Mouse (Mus musculus) lung, postnatal 25 days (tissue): ENCODE results near the gene Tfpi.

Experiments used
- DNase-seq: peaks from one replicate; pipeline ENCODE4 v3.0.0; 2022; ENCODE audit warnings: low spot score

Tfpi gene

DNA sequence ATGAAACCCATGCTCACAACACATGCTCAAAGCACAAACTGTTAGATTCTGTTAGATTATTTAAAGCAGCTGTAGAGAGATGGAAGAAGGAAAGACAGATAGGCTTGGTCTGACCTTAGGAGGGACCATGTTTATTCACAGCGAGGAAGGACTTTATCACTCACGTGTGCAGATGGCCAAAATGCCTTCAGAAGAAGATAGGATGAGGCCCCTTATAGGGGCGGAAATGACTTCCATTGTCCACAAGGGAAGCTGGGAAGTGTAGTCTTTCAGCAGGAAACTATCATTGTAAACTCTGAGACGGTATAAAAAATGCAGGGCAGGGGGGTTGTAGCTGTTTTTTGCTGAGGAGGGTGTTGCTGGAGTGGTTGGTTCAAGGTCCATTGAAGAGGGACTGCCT, at the start of gene Tfpi:
Gene Tfpi (minus strand): TSS at position 199 of the 400 bp plus-strand sequence.
- DNase-seq = peak; percentile 31

DNA sequence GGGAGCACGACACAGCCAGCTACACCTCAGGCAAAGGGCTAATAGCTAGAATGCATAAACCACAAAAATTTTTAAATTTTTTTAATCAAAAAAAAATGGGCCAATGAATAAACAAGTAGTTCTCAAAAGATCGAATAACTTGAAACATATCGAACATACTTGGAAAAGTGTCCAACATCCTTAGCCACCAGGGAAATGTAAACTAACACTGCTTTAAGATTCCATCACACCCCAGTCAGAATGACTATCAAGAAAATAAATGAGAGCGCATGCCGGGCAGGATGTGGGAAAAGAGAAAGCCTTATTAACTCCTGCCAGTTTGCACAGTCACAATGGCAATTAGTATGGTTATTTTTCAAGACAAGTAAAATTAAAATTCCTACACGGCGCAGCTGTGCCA, 49.6 kb upstream of the Tfpi start:
- no peak for DNase-seq

DNA sequence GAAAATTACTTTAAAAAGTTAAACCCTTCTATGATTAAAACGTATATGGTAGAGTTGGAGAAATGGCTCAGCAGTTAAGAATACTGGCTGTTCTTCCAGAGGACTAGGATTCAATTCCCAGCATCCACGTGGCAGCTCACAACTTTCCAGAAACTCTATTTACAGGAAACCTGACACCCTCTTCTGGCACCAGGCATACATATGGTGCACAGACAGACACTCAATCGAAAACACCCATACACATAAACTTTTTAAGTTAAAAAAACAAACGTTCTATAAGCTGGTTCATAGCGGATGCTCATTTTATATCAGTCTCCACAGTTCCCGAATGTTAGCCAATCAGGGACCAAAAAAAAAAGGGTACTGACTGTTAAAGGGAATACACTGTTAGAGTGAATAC, 49.2 kb upstream of the Tfpi start:
- DNase-seq = no peak

DNA sequence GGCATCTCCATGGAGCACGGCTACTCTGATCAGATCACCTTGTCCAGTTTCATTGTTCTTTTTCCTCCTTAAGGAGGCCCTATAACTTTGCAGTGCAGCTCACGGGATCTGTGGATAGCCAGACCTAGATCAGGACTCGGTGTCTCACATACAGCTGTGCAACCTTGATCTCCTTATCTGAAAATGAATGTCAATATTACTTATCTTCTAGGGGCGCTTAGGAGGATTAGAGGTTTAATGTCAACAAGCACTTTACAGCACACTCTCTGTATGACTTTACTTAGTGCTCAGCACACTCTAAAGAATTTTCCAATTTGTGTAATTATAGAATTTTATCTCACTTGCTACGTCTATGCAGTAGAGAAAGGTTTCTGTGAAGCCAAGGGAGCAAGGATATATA, 48.5 kb upstream of the Tfpi start:
- peak; percentile 19 for DNase-seq

DNA sequence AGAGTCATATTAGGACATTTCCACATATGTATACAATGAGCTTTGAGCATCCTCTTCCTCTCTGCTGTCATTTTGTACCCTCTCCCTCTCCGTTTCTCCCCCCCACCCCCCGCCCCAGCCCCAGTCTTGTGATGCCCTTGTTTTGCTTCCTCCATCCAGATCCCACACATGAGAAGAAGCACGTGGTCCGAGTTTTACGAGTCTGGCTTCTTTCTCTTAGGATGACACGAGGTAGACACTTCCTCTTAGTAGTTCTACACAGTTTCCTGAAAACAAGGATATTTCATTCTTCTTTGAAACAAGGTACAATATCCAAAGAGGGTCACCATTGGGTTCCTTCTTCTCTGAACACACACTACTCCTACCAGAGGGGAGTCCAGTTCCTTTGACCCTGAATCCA, 47.4 kb upstream of the Tfpi start:
- no peak for DNase-seq

DNA sequence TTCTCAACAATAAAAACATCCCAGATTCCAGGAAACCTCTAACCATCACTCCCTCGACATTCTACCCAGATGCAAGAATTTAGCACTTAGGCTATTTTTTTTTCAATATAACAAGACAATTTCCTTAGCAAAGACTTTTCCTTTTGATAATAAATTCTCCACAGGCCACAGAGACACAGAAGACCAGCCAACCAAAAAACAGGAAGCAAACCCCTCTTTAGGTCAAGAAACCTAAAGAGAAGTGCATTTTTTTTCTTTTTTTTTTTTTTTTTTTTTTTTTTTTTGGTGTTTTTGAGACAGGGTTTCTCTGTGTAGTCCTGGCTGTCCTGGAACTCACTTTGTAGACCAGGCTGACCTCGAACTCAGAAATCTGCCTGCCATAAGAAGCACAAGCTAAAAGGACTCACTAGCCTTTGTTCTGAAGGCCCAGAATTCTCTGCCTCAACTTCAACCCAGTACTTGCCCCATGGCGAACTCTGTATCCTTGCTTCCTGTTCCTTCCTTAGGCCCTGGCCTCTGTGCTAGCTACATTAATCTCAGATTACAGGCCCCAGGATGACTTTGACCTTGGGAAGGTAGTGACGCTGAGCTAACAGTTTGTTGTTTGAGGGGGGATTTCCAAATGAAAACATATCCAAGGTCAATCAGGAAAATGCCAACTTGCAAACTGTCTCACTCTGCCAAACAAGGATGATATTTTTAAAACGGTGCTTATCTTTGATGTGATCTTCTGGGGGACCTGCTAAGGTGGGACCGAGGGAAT, 46.7 kb upstream of the Tfpi start:
- DNase-seq = no peak

DNA sequence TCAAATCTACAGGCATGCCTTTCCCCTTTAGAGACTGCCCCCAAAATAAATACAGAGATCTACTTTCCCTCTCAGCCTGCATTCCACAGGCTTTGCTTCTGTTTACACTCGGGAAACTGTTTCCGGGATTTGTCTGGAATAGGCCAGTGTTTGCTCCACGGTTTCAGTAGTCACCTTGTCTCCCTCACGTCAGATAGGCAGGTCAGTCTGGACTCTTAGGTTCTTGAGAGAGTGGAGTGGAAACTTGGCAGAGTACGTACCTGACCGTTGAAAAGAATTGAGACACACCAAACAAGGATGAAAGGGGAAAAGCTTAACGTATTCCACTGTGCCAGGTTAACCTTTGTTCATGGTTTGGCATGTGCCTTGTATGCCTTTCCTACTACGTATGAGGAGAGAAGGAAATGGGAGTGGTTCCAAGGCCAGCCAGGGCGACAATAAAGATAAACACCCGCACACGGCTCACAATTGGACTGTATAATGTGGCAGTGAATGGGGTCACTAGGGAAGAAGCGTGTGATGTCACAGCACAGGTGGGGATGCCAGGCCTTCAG, 43.0 kb upstream of the Tfpi start:
- DNase-seq = peak; percentile 89

DNA sequence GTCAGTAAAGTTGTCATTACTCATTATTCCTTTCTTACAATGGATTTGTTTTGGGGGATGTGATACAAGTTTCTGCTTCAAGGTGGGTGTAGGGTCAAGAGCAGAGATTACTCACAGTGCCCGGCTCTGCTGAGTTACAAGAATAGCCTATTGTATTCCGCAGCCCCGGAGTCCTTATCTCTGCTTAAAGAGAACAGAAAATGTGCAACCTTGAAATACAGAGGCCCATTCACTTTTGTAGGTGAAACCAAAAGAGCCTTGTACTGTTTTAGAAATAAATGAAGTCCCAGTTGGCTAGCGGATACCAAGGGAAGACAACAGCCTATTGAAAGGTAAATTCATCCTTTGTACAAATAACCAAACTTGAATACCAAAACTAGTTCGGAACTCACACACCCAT, 42.2 kb upstream of the Tfpi start:
- DNase-seq = no peak

DNA sequence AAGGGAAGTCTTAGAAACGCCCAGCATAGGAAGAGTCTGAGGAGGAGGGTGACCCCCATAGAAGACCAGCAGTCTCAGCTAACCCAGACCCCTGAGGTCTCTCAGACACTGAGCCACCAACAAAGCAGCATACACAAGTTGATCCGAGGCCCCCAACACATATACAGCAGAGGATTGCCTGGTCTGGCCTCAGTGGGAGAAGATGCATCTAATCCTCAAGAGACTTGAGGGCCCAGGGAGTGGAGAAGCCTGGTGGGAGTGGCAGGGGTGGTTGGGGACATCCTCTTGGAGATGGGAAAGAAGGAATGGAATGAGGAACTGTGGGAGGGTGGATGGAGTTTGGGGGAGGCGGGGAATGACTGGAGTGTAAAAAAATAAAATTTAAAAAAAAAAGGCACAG, 36.7 kb upstream of the Tfpi start:
- no peak for DNase-seq

DNA sequence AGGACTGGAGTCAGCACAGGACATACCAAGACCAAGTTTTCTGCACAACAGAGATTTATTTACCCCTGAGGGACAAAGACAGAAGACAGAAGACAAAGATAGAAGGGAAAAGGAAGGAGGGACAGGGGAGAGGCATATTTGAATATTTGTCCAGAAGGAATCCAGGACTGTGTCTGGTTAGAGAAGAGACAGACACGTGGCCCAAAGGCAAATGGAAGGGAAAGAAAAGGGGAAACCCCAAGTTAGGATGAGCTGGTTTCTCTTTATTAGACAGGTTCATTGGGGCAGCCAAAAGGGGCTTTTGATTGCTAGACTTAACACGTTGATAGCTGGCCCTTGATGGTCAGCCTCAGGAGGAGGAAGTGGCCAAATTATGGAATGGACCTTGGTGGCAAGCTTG, 34.9 kb upstream of the Tfpi start:
- no peak for DNase-seq

DNA sequence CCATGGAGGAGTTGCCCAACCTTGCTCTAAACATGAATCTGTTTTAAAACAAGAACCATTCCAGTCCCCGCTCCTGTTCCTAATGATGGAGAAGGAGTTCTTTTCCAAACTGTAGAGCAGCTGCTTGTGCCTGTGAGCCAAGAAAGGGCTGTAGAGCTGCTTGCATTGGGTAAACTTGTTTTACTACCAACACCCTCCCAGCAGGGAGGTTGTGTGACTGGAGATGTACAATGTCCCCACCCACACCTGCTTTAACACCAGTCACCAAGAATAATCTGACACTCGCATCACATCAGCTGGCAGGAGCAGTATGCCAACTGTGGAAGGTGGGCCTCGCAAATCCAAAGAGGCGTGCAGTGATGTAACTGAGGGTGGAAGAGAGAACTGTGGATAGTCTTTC, 34.5 kb upstream of the Tfpi start:
- no peak for DNase-seq

DNA sequence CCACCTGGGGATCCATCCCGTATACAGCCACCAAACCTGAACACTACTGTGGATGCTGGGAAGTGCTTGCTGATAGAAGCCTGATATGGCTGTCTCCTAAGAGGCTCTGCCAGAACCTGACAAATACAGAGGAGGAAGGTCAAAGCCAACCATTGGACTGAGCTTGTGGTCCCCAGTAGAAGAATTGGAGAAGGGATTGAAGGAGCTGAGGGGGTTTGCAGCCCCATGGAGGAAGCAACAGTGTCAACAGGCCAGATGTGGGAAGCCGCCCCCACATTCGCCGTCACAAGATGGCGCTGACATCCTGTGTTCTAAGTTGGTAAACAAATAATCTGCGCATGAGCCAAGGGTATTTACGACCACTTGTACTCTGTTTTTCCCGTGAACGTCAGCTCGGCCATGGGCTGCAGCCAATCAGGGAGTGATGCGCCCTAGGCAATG, 28.4 kb upstream of the Tfpi start:
- peak; percentile 45 for DNase-seq

DNA sequence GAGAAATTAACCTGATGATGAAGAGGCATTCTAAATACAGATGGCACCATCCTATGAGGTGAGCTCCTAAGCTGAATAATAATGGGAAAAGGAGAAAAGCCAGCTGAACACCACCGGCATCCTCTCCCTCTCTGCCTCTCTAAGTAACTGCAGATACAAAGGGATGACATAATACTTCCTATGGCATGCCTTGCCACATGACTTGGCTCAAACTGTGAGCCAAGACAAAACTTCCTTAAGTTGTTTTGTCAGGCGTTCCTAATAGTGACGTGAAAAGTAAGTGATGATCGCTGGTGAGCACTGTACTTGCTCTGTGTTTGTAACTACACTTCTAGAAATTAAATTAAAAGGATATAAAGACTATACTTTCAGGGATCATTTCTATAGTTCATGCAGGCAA, 27.7 kb upstream of the Tfpi start:
- peak; percentile 16 for DNase-seq

DNA sequence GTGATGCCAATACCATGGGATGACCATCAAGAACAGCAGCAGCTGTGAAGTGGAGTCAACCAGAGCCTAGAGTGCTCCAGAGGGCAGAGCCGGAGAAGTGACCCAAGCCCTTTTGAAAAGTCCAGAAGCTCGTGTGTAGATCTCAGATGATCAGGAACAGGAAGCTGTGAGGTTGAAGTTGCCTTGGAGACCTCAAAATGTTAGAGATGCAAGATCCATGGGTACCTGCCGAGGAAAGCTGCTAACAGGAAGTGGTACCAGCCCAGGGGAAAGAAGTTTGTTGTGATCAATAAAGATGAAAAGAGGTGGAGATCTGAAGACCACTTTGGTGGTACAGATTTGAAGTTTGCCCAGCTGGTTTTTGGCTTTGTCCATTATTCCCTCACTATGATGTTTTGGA, 22.3 kb upstream of the Tfpi start:
- no peak for DNase-seq

DNA sequence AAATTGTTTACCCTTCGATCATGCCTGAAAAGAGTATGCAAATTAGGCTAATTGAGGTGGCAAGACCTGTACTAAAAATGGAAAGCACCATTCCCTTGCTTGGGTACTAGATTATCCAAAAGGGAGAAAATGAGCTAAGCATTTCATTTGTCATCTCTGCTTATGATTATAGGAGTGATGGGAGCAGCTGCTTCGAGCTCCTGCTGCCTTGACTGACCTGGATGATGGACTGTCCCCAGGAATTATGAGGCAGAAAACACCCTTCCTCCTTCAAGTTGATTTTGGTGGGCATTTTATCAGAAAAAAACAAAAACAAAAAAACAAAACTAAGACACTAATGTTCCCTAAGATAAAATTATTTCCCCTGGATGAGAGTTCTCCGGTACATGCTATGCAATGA, 18.5 kb upstream of the Tfpi start:
- no peak for DNase-seq

DNA sequence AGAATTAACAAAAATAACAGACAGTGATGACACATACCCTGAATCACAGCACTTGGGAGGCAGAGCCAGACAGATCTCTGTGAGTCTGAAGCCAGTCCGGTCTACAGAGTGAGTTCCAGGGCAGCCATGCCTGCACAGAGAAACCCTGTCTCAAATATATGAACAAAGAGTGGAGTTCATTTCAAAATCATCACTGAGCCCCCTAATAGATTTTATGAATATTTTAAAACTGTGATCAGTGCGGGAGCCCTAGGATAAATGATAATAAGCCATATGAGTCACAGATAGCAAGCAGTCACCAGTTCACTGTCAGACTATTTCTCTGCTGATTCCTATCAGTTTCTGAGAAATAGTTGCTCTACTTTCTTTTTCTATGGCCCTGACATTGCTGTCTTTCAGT, 17.1 kb upstream of the Tfpi start:
- no peak for DNase-seq

DNA sequence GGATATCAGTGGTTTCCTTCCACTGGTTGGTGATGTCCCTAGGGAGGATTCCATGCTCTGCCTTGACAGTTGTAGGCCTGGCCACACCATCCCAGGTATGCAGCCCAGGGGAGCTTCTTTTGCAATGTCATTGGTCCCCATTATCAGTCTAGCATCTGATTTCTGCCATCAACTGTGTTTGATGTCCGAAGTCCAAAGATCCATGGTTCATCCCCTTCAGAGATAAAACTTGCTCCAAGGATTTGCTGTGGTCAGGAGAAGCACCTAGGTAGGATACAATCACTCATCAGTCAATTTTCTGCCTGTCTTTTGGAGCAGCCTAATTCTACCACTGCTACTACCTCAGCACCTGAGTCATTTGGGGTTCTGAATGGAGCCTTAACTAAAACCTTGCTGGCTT, 15.1 kb upstream of the Tfpi start:
- no peak for DNase-seq

DNA sequence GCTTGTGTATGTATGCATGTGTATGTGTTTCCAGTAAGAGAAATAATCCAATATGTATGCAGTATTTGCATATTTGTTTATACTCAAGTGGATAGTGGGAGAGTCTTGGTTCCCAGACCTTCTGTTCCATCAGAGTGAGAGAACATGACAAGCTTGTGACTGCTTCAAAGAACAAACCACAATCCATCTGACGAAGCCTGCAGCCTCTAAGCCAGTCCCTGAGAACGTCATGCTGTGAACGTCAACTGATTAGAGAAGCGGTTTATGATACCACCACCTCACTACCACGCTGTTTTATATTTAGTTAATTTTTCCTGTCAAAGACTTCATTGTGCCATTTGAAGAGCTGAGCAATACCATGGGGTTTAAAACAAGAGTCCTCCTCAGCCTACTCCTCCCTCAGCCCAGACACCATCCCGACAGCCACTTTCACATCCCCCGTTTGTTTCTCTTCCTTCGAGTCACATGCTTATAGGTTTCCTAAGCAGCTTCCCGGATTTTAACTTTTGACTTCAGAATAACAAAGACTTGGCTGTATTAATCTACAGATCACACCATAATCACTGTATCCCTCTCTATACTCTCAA, 11.2 kb upstream of the Tfpi start:
- no peak for DNase-seq

DNA sequence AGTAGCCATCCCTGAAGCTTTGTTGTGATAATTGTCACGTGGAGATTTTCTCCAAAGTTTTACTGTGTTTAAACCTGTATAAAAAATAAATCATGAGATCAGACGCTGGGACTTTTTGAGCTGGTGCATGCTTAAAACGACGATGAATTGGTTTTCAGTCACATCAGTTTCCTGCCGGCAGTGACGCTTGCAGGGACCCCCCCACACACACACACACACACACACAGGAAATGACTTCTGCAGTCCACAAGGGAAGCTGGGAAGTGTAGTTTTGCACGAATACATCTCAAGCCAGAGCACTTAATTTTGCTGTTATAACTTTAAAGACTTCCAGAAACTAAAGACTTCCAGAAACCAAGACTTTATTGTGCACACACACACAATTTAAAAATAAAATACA, 5.3 kb upstream of the Tfpi start:
- DNase-seq = peak; percentile 63

DNA sequence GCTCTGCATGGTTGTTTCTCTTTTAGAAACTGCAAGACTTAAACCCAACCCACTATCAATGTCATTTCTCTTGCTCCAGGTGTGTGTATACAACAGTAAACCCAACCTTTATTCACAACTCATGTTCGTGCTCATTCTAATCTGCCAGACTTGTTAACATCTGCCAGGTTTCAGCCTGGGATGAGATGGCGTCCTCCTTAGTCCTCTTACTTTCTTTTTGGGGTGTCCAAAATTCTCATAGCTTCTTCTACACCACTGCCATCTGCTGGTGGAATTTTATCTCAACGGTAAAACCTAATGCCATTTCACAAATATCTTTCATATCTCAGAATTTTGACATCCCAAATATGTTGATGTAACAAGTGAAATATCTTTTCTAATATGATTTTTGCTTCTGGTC, 2.5 kb upstream of the Tfpi start:
- peak; percentile 76 for DNase-seq

DNA sequence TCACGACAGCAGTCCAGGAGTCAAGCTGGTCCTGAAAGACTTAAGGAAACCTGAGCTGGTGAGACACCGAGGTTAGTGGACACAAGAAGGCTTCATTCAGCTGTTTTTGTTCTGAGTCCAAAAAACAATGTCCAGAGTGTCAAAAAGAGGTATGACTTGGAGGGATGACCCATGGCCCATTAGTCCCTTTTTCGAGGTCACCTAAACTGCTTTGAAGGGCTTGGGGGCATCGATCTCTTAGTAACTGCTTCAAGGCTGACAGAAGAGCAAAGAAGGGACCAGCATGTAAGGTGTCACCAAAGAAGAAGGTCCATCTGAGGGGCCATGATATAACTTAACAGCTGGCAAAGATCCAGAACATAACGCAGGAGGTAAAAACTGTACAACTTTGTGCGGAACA, 1.2 kb upstream of the Tfpi start:
- DNase-seq = no peak

DNA sequence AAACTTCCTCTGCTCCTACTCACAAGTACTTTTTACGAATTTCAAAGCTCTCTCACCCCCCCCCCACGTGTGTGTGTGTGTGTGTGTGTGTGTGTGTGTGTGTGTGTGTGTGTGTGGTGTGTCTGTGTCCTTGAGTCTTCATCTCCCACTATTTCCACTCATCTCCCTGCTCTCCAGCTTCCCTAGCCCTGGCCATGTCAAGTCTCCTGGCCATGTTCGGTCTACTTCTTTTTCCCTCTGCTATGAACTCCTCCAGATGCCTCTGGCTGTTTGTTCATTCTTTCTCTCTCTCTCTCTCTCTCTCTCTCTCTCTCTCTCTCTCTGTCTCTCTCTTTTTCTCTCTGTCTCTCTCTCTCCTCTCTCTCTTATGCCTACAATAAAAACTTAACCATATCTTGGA, 444 bp downstream of the Tfpi start:
- no peak for DNase-seq

DNA sequence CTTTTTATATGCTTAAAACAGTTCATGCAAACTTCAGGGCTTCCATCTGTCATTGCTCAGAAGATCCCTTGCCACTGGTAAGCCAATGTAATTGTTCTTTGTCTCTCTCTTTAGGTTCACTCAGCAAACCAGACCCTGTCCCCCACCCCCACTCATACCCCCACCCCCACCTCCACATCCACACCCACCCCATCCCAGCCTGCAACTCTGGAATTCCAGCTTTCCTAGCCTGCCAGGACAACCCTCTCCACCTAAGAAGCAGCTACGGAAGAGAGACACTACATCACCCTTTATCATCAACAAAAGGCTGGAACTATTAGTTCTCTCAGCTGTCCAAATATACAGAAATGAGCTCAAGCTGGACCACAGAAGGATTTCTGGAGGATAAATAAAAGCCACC, 974 bp downstream of the Tfpi start:
- DNase-seq = no peak

DNA sequence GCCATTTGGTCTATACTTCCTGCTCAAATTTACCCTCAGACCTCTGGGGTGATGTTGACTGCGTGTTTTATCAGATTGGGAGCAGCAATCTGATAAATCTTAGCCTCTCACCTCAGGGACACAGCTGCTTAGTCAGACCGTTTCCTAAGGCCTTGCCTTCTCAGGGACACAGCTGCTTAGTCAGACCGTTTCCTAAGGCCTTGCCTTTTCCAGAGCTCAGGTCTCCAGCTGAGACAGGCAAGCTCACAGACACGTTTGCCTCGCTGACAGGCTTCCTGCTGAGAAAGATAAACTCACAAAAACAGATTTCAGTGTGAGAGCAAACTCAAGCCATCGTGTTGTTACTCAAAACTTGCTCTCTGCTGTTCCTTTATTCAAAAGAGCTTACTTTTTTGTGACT, 1.9 kb downstream of the Tfpi start:
- DNase-seq = no peak
